Mouse (Mus musculus) kidney, embryonic 15.5 days (tissue): Measurements from ENCODE around the gene Tnfrsf1b. TPM values are rescaled to one million over a fixed set of nuclear protein-coding genes. Genes with fewer than 3 reads are reported as not detected.

Experiments used
- ATAC-seq: fragments of 200-750 bp; cut with Nextera tagmentation; replicated peaks from 2 replicates; pipeline ENCODE4 v1.8.0; 2017; ENCODE audit warnings: moderate TSS enrichment; ENCODE audit not compliant: low FRiP score
- H3K27ac ChIP-seq: fragments of 300-500 bp; sonication (generic); 2 replicates; pipeline ENCODE4 v1.5.1; 2015; ENCODE audit warnings: mild to moderate bottlenecking, inconsistent platforms
- H3K27me3 ChIP-seq: fragments of 300-500 bp; sonication (generic); 2 replicates; pipeline ENCODE4 v1.6.1; 2015; ENCODE audit warnings: inconsistent platforms
- H3K36me3 ChIP-seq: fragments of 300-500 bp; sonication (generic); 2 replicates; pipeline ENCODE4 v1.6.1; 2015; ENCODE audit warnings: inconsistent platforms
- H3K4me1 ChIP-seq: fragments of 300-500 bp; sonication (generic); 2 replicates; pipeline ENCODE4 v1.6.1; 2015; ENCODE audit warnings: inconsistent platforms
- H3K4me2 ChIP-seq: fragments of 300-500 bp; sonication (generic); 2 replicates; pipeline ENCODE4 v1.6.1; 2015; ENCODE audit warnings: moderate library complexity, mild to moderate bottlenecking, inconsistent platforms
- H3K4me3 ChIP-seq: fragments of 300-500 bp; sonication (generic); replicated peaks from 2 replicates; pipeline ENCODE4 v1.5.1; 2015; ENCODE audit warnings: mild to moderate bottlenecking, inconsistent platforms
- H3K9ac ChIP-seq: fragments of 300-500 bp; sonication (generic); 2 replicates; pipeline ENCODE4 v1.6.1; 2015; ENCODE audit warnings: mild to moderate bottlenecking, inconsistent platforms
- H3K9me3 ChIP-seq: fragments of 300-500 bp; sonication (generic); replicated peaks from 2 replicates; pipeline ENCODE4 v1.6.1; 2016; ENCODE audit warnings: inconsistent platforms
- WGBS: fragments of 180-500 bp; shearing (Covaris S2); methylation state at CpG from one replicate; pipeline ENCODE4 v1.1.7; 2015; ENCODE audit warnings: mixed read lengths; 5-methylcytosine and 5-hydroxymethylcytosine counted together
- polyA plus RNA-seq: library from polyadenylated mRNA; unstranded; fragments of >200 nt; fragmentation: Nextera tagmentation; extraction: Ambion mirVana; gene quantifications from 2 replicates; pipeline ENCODE4 v1.2.1, GENCODE M21; 2015

Tnfrsf1b gene
- polyA plus RNA-seq, result 3.2 and 3.5 TPM in 2 replicates

DNA sequence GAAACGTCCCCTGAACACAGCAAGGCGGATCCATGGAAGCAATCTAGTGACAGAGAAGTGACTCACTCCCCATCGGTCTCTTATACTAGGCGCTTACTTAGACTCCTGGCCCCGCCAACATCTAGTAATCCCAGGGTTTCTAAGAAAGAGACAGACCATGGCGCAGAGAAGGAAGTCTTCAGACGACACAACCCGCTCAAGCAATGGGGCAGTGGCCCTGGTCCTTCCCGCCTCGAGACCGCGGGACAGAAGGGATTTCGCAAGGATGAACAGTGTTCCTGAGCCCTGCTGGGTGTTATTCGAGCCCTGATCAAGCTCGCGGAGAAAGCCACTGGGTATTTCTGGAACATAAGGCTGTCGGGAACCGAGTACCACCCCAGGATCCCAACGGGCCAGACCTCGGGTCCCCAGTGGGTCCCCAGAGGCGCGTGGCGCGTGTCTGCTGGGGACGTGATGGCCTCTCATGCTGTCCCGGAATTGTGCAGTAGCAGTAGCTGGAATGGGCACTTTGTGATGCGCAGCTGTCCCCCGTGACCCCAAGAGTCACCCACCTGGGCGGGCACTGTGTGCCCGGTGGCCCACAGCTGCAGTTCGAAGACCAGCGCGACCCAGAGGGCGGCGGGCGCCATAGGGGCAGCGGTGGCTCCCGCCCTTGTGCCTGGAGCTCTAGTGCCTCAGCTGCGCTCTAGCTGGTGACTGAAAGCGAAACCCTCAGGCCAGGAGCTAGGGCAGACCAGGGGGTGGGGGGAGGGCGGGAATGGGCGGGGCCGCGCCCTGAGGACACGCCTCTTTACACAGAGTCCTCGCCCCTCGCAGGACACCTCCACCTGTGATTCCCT is at the start of gene Tnfrsf1b:
TSS of gene Tnfrsf1b (minus strand) at position 698 of the 839 bp plus-strand sequence.
- WGBS, result 1% methylated on average over 47 of the region's 47 CpGs
- Histone ChIP-seq H3K4me3 (peak within 1 kb of the TSS; percentile 50), H3K9me3 (no peaks in the 10 kb centered on the region), H3K27me3 (peaks cover 31% of the 10 kb centered on the region), H3K36me3 (no peaks in the 10 kb centered on the region), H3K27ac (no peak within 1 kb of the TSS), H3K9ac (peak within 1 kb of the TSS; percentile 31), H3K4me2 (peak within 1 kb of the TSS; percentile 92), H3K4me1 (peaks cover 15% of the 10 kb centered on the region)
- ATAC-seq, result peak; percentile 88

DNA sequence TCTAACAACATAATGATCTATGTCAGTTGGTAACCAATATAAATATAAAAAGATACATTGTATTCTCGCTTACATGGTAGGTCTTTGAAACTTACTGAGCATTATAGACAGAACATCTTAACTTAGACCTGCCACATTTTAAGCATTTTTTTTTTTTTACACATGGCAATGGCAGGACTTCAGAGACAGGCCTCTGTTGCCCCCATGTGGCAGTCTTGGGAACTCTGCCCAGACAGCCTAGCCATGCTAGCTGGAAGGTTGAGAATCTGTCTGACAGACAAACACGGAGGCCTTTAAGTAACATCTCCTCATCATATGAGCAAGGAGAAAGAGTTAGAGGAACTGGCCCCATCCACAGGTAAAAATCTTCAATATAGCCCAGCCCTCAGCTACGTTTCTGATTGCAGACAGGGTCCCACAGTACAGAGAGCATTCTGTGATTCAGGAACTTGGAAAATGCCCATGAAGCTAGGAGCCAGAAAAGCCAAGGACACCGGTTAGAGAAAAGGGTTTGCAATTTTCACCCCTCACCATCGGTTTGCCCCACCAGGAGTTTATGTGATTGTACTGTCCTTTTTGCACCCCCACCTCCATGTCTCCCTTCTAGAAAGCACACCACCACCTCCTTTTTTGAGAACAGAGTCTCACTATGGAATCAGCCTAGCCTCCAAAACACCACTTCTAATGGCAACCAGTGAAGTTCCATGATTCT is 49.1 kb upstream of the Tnfrsf1b start:
- 46% methylated on average over 5 of the region's 5 CpGs for WGBS
- no peak overlapping the region for H3K9ac ChIP-seq
- no peaks in the 10 kb centered on the region for H3K27me3 ChIP-seq
- no peaks in the 10 kb centered on the region for H3K4me1 ChIP-seq
- H3K36me3 ChIP-seq, result no peaks in the 10 kb centered on the region
- no peaks in the 10 kb centered on the region for H3K9me3 ChIP-seq
- no peak overlapping the region for H3K4me3 ChIP-seq
- no peak overlapping the region for H3K27ac ChIP-seq
- H3K4me2 ChIP-seq, result no peak overlapping the region
- no peak; the same call in 1 of the 2 replicates for ATAC-seq

DNA sequence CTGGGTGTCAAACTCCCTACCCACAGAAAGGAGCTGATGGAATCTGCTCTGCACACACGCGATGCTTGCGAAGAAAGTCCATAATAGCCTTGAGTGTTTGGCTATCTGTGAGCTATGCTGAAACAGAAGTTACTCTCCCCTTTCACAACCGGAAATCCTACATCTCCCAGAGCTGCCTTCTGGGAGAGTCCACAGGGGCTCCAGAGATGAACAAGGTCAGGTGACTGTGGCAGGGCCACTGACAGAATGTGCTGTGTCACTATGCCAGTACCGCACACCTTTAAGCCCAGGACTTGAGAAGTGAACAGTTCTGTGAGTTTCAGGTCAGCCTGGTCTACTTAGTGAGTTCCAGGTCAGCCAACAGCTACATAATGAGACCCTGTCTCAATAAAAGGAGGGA is 47.9 kb upstream of the Tnfrsf1b start:
- H3K36me3 ChIP-seq, result no peaks in the 10 kb centered on the region
- no peak overlapping the region for H3K4me3 ChIP-seq
- WGBS, result 84% methylated on average over 5 of the region's 5 CpGs
- H3K27ac ChIP-seq, result no peak overlapping the region
- no peaks in the 10 kb centered on the region for H3K4me1 ChIP-seq
- no peak overlapping the region for H3K4me2 ChIP-seq
- no peak overlapping the region for H3K9ac ChIP-seq
- H3K9me3 ChIP-seq, result no peaks in the 10 kb centered on the region
- no peaks in the 10 kb centered on the region for H3K27me3 ChIP-seq
- no peak for ATAC-seq

DNA sequence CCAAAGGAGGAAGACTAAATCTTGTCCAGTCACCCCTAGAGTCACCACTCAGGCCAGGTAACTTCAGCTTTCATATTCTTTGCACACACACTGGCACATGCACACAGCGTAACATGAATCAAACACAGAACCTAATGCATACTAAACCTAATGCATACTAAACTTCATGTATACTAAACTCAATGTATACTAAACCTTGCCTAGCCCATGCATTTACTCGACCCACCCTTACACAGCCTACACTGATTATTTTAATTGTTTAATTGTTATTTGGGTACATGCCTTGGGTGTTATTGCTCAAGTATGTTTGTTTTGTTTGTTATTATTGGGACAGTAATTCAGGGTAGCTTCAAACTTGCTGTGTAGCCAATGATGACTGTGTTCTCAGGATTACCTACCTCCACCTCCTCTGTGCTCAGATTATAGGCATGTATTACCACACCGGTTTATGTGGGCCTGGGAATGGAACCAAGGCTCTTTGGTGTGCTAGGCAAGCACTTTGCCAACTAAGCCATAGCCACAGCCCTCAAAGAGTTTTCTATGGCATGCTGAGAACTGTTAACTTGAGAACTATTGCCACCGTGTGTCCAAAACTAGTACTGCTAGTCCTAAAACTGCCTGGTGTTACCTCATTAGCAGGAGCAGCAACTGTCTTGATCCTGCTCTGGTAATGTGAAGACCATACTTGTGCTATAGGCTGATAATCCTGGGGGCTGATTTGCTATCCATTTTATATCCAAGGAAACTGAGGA is 39.9 kb upstream of the Tnfrsf1b start:
- H3K9ac ChIP-seq, result no peak overlapping the region
- 47% methylated on average over 4 of the region's 4 CpGs for WGBS
- H3K27me3 ChIP-seq, result no peaks in the 10 kb centered on the region
- peak; percentile 66 for ATAC-seq
- H3K4me1 ChIP-seq, result no peaks in the 10 kb centered on the region
- H3K36me3 ChIP-seq, result no peaks in the 10 kb centered on the region
- no peak overlapping the region for H3K27ac ChIP-seq
- no peak overlapping the region for H3K4me2 ChIP-seq
- no peak overlapping the region for H3K4me3 ChIP-seq
- no peaks in the 10 kb centered on the region for H3K9me3 ChIP-seq

DNA sequence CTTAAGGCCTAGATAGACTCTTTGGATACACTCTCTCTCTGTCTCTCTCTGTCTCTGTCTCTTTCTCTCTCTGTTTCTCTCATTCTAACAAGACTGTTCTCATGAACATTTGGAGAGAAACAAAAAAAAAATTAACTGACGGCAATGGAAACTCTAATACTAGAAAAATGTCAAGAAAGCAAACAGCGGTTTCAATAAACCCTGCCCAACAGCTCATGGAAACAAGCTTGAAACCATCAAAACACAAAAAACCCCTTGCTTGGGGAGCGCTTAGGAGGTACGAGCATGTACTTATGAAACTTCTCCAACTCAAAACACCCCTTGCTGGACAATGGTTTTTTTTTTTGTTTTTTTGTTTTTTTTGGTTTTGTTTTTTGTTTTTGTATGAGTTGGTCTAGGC is 38.0 kb upstream of the Tnfrsf1b start:
- no peaks in the 10 kb centered on the region for H3K36me3 ChIP-seq
- H3K4me1 ChIP-seq, result no peaks in the 10 kb centered on the region
- 89% methylated on average over 4 of the region's 4 CpGs for whole genome bisulfite sequencing
- ATAC-seq, result no peak
- H3K9ac ChIP-seq, result no peak overlapping the region
- no peak overlapping the region for H3K4me3 ChIP-seq
- no peak overlapping the region for H3K27ac ChIP-seq
- no peak overlapping the region for H3K4me2 ChIP-seq
- H3K27me3 ChIP-seq, result no peaks in the 10 kb centered on the region
- no peaks in the 10 kb centered on the region for H3K9me3 ChIP-seq

DNA sequence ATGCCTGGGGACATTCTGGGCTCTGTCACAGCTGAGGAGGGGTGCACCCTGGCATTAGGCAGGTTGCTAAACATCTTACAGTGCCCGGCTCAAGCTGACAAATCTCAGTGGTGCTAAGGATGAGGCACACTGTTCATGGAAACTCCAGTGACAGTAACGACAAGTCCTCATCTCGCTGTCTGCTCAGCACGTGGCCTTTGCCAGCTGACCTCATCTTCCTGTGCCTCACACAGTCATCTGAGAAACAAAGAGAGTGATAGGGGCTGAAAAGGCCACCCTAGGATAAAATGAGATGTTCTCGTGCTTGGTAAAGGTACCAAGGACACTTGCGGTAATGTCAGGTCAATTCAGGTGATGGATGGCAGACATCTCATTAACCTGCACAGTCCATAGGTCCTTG is 36.8 kb upstream of the Tnfrsf1b start:
- no peaks in the 10 kb centered on the region for H3K4me1 ChIP-seq
- H3K9me3 ChIP-seq, result no peaks in the 10 kb centered on the region
- no peak overlapping the region for H3K4me3 ChIP-seq
- no peak overlapping the region for H3K4me2 ChIP-seq
- H3K27me3 ChIP-seq, result no peaks in the 10 kb centered on the region
- WGBS, result 60% methylated on average over 6 of the region's 6 CpGs
- no peak overlapping the region for H3K9ac ChIP-seq
- no peaks in the 10 kb centered on the region for H3K36me3 ChIP-seq
- H3K27ac ChIP-seq, result no peak overlapping the region
- no peak for ATAC-seq

DNA sequence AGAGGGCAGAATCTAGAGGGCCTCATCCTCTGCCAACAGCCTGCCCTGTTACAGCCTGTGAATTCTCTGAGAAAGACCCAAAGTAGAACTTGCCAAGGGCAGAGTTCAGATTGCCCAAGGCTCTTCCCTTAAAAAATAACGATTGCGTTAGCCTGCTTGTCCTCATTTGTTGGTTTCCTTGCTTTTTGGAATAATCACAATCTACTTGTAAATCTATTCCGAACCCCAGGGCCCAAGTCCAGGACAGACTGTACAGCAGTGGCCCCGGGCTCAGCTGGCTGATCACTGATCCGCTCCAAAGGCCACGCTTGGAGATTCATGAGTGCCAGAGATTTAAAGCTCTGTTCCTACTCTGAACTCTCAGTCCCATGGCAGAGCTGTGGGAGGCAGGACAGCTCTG is 34.3 kb upstream of the Tnfrsf1b start:
- no peaks in the 10 kb centered on the region for H3K9me3 ChIP-seq
- WGBS, result 55% methylated on average over 6 of the region's 6 CpGs
- no peak overlapping the region for H3K9ac ChIP-seq
- no peaks in the 10 kb centered on the region for H3K36me3 ChIP-seq
- no peaks in the 10 kb centered on the region for H3K27me3 ChIP-seq
- H3K4me1 ChIP-seq, result no peaks in the 10 kb centered on the region
- no peak overlapping the region for H3K4me2 ChIP-seq
- H3K4me3 ChIP-seq, result no peak overlapping the region
- 0 out of 2 replicates have a peak, but pooled peaks have one; percentile 37 for ATAC-seq
- no peak overlapping the region for H3K27ac ChIP-seq

DNA sequence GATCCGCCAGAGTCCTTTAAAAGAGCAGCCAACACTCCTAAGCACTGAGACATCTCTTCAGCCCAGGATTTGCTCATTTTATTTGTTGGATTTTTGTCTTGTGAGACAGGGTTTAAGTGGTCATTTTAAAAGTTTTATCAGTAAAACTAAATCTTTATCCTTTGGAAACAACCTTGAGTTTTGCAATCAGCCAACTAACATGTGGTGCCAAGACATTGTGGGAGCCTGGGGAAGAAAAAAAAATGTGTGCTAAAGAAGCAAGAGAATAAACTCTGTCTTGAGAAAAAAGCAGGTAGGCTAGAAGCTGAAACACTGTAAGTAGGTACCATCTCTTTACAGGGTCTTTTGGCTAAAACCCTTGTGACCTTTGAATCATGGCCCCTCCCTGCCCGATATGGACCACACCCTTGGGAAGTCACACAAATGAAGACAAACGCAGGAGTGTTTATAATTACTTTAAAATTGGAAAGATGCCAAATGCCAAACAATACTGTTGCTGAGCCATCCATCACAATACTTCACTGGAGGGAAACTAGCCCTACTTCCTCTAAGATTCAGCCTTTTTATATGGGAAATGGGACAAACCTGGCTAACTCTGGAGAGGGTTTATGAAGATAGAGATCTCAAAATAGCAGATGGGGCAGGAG is 32.2 kb upstream of the Tnfrsf1b start:
- ATAC-seq, result no peak
- Histone ChIP-seq H3K4me2 (no peak overlapping the region), H3K4me3 (no peak overlapping the region), H3K36me3 (no peaks in the 10 kb centered on the region), H3K4me1 (no peaks in the 10 kb centered on the region), H3K9me3 (no peaks in the 10 kb centered on the region), H3K27me3 (no peaks in the 10 kb centered on the region), H3K27ac (no peak overlapping the region), H3K9ac (no peak overlapping the region)
- 65% methylated on average over 3 of the region's 3 CpGs for WGBS

DNA sequence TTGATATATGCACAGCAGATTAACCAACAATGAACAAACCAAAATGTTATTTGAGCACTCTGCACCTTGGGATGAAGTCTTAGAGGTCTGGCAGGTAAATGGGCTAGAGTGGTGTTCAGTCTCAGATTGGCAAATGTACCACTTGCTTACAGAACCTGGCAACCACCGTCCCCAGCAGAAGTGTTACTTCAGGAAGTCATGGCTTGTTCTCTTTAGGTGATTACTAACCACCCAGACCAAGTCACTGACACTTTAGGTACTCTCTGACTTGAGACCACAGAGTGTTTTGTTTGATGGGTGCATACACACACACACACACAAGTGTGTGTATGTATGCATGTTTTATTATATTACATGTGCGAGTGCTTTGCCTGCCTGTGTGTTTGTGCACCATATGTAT is 31.6 kb upstream of the Tnfrsf1b start:
- Histone ChIP-seq H3K9me3 (no peaks in the 10 kb centered on the region), H3K27ac (no peak overlapping the region), H3K9ac (no peak overlapping the region), H3K36me3 (no peaks in the 10 kb centered on the region), H3K4me1 (no peaks in the 10 kb centered on the region), H3K4me3 (no peak overlapping the region), H3K4me2 (no peak overlapping the region), H3K27me3 (no peaks in the 10 kb centered on the region)
- no peak for ATAC-seq
- WGBS, result 94% methylated on average over 2 of the region's 2 CpGs

DNA sequence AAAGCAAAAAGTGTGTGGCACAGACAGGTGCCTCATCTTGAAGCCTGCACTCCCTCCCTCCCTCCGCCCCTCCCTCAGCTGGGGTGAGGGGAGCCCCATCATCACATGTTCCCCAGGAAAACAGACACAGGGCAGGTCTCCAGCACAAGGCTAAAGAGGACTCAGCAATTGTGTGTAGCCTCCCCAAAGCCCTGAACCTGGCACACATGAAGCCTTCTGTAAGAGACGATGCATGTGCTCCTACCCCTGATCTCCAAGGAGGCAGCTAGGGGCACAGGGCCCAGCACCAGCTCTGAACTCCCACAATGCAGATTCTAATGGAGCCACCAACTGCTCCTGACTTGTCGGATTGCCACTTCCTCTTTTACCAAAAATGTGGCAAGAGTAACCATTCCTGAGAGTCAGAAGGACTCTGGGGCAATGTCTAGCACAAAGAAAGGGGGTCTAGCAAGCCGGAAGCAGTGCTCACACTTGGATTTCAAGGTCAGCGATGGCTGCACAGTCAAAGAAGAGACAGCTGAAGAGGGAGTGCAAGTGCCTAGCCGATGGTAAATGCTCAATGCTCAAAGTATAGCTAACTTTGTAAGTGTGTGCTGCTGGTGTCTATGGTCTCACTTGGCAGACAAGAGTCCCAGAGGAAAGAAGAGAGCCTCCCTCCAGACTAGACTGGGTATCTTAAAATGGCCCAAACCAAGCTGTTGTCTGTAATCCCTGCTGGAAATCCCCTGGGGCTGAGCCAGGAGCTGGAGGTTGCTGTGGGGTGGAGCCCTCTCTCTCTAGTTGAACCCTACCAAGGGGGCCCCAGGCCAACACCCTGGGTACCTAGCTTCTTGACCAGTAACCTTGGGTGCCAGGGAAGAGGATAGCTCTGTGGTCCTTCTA is 29.9 kb upstream of the Tnfrsf1b start:
- Histone ChIP-seq H3K27ac (no peak overlapping the region), H3K9ac (no peak overlapping the region), H3K4me1 (no peaks in the 10 kb centered on the region), H3K4me3 (no peak overlapping the region), H3K27me3 (no peaks in the 10 kb centered on the region), H3K9me3 (no peaks in the 10 kb centered on the region), H3K4me2 (no peak overlapping the region), H3K36me3 (no peaks in the 10 kb centered on the region)
- 85% methylated on average over 6 of the region's 6 CpGs for WGBS
- ATAC-seq, result no peak

DNA sequence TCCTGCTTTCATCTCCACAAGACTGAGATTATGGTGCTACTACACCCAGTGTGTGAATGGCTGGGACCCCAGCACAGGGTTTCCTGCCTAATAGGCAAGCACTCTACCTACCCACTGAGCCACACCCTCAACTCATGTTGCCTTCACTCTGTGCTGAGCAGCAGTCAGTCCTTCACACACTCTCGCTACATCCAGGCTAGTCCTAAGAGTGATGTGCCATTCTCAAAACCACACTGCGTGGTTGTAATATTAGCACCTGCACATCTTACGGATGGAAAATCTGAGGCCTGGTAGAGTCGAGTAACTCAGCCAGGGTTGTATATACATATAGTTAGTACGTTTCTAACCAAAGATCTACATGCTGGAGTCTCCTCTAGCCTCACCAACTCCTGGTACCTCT is 28.2 kb upstream of the Tnfrsf1b start:
- ATAC-seq, result no peak
- no peaks in the 10 kb centered on the region for H3K9me3 ChIP-seq
- WGBS, result 93% methylated on average over 5 of the region's 5 CpGs

More for the DNA sequence above, 28.2 kb upstream of the Tnfrsf1b start:
- Histone ChIP-seq H3K4me3 (no peak overlapping the region), H3K27me3 (no peaks in the 10 kb centered on the region), H3K27ac (no peak overlapping the region), H3K4me2 (no peak overlapping the region), H3K9ac (no peak overlapping the region), H3K36me3 (no peaks in the 10 kb centered on the region), H3K4me1 (no peaks in the 10 kb centered on the region)
